Mouse (Mus musculus): ENCODE results near the gene Rtl6.

The Rtl6 gene

DNA sequence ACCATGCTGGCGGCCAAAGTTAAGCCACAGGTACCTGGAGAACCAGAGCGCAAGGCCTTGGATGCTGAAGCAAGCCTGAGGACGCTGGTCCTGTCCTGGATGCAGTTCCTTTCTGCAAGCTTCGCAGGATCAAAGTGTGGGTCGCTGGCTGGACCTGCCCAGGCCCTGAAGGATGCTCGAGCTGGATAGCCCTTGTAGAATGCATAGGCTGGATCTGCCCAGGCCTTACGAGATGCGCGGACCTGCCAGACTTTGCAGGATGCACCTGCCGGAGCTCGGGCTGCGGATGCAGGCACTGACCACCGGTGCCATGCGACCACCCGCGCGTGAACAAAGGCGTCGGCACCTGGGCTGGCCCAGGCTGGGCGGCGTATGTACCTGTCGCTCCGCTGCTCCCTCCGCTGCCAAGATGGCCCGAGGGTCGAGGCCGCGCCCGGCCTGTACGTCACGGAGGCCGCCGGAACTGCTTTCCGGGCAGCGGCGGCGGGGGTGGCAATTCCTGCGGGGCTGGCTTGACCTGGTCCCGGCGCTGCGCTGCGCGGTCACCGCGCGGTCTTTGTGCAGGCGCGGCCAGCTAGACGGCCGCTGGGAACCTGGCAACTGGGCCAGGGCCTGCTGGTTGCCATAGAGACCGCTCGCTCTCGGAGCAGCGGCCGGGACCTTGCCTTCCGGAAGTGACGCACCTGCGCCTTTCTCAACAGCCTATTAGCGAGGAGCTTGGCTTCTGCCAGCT, at the start of gene Rtl6:
Gene Rtl6 (minus strand): TSS at position 635 of the 733 bp plus-strand sequence.
- DNase-seq (ENCODE audit: low read depth, low spot score), result peak; percentile 77

DNA sequence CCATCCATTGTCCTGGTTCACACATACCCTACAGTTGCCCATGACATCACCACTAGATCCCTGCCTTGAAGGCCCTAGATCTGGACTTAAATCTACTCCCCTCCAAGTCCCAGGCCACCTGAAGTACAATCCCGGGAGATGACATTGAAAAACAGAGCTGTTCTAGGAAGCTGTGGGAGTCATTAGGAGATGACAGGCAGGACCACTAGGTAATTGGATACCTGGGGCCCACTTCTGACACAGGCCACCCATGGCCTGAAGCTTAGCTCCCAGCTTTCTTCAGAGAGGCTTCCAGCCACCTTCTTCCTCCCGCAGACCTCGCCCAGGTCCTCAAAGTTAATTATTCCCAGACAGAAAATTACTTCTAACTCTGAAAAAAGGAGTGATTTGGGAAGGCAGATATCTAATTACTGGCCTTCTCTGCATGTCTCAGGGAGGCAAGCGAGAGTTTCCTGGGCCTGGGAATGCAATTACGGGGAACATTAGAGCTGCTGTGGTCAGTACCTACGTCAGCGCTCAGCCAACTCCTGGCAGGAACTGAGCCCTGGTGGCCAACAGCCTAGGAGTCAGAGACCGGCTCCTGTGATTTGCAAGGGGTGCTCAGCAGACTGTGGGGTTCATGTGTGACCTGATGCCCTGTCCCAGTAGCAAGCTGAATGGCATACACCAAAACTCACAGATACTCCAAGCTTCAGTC, 45.8 kb upstream of the Rtl6 start:
- no peak for DNase-seq (ENCODE audit: low read depth, low spot score)

DNA sequence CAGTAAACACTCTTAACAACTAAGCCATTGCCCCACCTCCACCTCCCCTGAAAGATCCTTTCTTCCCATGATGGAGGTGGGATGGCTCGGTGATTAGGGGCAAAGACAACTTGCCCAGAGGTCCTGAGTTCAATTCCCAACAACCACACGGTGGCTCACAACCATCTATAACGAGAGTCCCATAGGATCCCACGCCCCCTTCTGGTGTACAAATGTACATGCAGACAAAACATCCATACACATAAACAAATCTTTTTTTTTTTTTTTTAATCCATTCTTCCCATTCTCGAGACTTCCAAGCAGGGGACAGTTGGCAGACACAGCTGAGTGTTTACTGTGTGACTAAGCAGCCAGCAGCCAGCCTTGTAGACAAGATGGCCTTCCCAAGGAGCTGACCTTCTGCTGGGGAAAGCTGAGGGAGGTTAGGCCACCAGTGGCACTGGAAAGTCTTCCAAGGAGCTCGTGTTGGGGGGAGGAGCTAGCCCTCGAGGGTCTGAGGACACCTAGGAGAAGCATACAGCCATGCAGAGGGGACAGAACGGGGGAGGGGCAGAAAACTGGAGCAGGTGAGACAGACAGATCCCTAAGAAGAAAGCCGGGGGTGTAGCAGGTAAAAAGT, 43.5 kb upstream of the Rtl6 start:
- no peak for DNase-seq (ENCODE audit: low read depth, low spot score)

DNA sequence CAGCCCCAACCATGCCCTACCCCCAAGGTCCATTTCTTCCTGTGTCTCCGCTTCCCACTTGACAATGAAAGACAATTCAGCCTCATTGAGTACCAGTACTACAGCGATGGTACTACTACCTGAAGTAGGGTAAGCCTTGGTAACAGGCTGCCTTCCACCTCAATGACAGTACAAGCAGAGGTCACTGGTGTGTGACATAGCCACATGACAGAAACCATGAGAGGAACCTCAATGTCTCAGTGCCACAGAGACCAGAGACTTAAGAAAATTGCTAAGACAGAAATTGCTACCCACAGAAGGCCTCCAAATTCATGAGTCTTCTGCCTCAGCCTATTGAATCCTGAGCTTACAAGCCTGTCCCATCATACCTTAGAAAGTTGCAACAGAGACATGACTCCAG, 41.3 kb upstream of the Rtl6 start:
- DNase-seq (ENCODE audit: low read depth, low spot score), result no peak

DNA sequence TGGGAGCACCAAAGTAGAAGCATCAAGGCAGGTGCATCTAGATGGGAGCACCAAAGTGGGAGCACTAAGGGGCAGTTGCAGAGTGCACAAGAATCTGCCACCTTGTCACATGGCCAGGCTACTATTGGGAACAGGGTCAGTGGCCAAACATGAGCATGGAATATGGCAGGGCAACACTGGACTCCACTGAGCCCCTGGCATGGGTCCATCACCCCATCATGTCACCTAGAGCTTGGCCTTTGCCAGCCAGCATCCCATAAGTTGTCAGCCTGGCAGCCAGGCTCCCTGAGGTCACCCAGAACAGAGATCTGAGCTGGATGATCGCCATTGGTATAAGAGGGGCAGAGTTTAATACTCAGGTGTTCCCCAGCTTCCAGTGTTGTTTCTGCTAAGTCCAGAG, 40.2 kb upstream of the Rtl6 start:
- DNase-seq (ENCODE audit: low read depth, low spot score), result no peak

DNA sequence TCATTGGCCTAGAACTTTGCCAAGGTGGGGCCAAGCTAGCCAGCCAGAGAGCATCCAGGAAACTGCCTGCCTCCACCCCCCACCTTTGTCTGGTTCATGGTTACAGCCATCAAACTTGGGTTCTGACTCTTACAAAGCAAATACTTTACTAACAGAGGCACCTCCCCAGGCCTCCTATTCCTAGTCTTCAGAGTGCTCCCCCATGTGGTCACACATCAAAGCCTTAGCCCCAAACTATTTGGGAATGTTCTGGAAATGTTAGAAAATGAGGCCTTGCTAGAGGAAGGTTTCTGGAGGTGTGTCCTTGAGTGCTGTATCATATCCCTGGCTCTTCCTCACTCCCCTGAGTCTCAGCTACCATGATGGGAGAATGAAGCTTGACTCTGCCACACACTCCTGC, 39.4 kb upstream of the Rtl6 start:
- no peak for DNase-seq (ENCODE audit: low read depth, low spot score)

DNA sequence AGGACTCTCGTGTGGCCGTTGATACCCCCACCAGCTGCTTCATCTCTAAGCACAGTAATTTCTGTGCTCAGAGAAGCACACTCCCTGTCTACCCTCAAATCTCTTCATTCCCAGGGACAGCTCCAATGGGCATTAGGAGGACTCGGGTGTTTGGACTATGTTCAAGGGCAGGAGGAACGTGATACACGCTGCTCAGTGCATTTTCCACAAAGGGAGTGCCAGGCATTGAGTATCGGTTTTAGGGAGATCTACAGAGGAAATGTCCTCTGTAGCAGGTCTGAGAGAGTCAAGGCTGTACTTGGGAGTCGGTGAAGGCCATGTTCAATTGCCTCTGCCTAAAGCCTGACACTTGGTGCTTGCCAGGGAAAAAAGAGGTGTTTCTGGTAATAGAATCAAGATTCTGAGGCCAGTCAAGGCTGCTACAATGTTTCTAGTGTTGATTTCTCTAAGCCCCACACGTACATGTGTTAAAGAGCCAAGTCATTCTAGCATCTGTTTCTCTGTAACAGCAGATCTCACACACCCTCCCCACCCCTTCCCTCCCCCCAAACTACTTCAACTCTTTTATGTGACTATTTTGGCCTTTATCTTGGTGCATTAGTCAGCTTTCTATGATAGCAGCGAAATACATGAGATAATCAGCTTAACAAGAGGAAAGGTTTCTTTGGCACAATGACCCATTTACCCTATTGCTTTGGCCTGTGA, 37.8 kb upstream of the Rtl6 start:
- DNase-seq (ENCODE audit: low read depth, low spot score), result no peak

DNA sequence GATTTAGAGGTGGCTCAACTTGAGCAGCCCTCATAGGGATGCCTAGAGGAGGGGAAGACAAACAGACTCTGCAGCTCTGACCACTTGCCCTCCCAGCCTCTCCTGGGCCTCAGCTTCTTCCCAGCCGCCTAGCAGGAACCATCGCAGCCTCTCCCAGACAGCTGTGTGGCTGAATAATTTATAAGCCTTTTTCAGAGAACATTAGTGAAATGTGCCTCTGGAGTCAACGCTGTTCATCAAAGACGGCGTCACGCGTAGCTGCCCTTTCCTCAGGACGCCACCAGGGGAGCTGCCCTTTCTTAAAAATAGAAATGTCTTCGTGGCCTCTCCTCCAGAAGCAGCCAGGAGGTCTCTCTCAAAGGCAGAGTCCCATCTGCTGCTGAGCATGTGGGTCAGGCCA, 35.9 kb upstream of the Rtl6 start:
- DNase-seq (ENCODE audit: low read depth, low spot score), result no peak

DNA sequence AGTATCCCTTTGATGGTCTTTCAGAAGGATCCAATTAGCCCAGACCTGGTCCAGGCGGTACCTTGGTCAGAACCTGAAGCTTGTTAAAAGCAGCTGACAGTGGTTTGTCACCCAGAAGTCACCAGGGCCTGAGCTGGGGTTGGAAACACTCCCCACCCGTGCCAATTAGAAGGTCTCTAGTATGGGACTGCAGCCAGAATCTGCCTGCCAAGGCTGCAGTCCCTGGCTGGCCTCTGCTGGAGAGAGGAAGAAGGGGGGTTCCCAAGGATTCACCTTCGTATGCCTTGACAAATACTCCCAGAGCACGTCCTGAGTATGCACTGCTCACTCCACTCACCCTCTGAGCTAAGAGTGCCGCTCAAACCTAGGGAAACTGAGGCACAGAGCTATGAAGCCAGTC, 34.6 kb upstream of the Rtl6 start:
- DNase-seq (ENCODE audit: low read depth, low spot score), result no peak

DNA sequence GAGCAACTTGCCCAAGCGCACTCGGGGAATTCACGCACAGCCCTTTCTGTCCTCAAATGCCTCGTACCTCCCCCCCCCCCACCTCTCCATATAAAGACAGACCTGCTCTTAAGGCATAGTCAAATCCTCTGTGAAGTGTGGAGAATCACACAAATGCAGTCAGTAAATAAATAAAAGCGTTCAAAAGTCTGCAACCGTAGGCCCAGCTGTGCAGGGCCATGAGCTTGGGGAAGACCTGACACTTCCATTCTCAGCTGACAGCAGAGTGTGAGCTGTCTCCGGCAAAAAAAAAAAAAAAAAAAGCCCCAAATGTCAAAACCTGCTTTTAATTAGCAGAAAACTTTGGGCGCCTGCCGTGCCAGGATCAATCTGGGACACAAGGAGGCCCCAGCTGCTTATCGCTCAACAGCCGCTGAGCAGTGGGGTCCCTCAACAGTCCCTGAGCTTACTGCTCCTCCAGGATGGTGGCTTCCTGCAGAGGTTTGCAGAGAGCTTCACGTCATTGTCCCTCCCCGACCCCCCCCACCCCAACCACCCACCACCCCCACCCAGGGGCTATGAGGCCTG, 34.0 kb upstream of the Rtl6 start:
- DNase-seq (ENCODE audit: low read depth, low spot score), result no peak

DNA sequence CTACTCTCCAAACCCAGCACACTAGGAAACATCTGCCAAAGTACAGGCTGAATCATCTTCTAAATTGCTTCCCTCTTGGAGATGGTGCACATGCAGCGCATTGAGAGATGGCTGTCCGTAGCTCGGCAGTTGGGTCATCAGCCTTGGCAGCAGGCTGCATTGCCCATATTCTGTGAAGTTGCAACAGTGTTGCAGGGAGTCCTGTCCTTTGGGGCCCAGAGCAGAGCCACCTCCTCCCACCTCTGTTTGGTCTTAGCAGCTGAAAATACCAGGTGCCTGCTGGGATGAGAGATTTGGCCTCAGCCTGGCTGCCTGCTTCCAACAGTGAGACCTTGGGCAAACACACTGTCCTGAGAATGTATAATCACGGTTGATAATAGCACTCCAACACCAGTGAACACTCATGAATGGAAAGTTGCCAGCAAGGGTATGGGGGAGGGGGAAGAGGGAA, 30.8 kb upstream of the Rtl6 start:
- no peak for DNase-seq (ENCODE audit: low read depth, low spot score)

DNA sequence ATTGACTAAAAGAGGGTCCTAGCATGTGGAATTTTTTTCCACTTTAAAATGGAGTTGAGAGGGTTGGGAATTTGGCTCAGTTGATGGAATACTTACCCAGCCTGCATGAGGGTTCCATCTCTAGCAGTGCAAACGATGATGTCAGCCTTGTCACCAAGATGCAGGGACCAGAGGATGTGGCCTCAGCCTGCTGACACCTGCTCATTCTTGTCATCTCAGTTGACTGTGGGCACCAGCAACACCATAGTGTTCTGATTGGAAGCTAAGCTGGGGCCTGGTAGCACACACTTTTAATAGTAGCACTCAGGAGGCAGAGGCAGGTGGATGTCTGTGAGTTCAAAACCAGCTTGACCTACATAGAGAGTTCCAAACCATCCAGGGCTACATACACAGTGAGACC, 21.0 kb upstream of the Rtl6 start:
- DNase-seq (ENCODE audit: low read depth, low spot score), result no peak

DNA sequence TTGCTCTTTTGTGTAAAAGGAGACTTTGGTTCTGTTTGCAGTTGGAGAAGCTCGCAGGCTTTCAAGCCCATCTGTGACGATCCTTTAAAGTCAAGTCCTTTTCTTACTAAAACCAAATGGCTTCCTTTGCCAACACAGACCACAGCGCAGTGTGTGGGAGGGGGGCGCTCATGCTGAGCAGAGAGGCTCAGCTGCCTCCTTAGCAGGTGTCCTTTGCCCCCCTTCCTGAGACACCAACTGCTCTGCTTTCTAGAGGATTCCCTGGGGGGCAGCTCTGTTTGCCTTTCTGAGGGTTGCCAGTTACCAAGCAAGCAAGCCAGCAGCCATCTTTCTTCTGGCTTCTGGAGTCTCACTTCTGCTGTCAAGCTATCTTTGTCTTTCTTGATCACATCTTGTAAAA, 19.4 kb upstream of the Rtl6 start:
- DNase-seq (ENCODE audit: low read depth, low spot score), result no peak

DNA sequence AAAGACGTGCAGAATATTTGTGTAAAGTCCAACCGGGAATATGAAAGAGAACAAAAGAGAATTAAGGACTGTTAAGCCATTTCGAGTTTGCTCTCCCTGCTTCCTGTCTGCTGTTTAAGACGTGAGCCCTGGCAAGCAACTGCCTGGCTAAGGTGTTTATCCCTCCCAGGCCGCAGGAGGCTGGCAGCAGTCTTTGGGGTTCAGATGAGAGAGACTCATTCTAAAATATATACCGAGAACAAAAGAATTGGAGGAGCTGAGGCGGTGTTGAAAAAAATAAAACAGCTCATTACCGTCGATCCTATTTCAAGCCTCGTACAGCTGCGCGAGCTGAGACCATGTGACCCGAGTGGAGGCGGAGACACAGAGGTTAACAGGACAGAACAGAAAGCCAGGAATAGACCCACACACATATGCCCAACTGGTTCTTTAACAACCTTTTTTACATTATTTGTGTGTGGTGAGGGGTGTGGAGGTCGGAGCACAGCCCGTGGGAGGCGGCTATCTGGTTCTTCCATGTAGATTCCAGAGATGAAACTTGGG, 9.0 kb upstream of the Rtl6 start:
- no peak for DNase-seq (ENCODE audit: low read depth, low spot score)

DNA sequence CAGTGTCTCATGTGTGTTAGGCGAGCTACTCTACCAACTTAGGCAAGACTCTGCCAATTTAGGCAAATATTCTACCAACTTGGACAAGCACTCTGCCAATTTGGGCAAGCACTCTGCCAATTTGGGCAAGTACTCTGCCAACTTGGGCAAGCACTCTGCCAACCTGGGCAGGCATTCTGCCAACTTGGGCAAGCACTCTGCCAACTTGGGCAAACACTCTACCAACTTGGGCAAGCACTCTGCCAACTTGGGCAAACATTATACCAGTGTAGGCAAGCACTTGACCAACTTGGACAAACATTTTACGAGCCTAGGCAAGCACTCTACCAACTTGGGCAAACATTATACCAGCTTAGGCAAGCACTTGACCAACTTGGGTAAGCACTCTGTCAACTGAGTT, 3.9 kb upstream of the Rtl6 start:
- DNase-seq (ENCODE audit: low read depth, low spot score), result no peak

DNA sequence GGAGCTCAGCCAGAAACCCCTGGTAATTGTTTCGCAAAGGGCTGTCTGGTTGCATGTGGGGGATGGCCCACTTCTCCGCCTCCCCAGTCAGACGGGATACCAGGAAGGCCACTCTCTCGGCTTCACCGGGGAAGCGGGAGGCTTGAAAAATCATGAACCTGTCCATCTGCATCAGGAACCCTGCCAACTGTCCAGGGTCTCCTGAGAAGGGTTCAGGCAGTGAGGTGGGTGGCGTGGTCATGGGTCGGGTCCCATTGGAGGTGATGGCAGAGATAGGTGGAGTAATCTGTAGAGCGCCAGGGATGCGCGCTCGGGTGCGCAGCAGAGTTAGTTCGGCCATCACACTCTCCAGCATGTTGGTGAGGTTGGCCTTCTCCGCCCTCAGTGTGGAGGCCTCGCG, 949 bp downstream of the Rtl6 start:
- DNase-seq (ENCODE audit: low read depth, low spot score), result no peak

DNA sequence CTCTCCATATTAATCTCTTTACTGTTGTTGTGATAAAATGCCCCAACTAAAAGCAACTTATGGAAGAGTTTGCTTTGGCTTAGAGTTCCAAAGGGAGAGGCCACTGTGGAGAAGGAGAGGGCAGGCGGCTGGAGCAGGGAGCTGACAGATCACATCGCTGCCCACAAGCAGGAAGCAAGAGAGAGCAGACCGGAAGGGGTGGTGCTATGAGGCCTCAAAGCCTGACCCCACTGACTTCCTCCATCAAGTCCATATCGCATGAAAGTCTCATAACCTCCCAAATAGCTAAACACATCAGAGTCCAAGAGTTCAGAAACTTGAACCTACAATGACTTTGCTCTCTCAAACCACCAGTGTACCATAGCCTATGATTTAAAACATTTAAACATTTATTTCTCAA, 6.6 kb downstream of the Rtl6 start:
- DNase-seq (ENCODE audit: low read depth, low spot score), result no peak

DNA sequence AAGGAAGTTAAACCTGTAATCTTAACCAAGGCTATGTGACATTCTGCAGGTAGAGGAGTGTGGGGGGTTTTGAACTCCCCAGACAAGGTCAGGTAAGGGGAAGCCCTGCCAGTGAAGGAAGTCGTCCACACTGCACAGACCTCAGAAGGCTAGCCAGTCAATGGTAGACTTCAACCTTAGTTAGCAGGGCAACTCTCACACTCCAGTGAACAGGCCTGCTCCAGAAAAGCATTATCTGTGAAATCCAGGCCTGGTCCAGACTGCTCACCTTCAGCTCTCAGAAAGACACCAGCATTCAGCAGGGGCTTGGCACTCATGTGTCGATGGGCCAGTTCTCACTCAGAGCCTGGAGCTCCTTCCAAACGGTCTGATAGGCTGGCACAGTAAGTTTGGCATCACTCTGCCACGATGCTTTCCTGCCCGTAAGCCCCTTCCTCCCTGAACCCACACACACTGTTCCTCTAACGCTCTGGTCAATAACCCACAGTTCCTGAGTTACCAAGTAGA, 8.3 kb downstream of the Rtl6 start:
- DNase-seq (ENCODE audit: low read depth, low spot score), result no peak

DNA sequence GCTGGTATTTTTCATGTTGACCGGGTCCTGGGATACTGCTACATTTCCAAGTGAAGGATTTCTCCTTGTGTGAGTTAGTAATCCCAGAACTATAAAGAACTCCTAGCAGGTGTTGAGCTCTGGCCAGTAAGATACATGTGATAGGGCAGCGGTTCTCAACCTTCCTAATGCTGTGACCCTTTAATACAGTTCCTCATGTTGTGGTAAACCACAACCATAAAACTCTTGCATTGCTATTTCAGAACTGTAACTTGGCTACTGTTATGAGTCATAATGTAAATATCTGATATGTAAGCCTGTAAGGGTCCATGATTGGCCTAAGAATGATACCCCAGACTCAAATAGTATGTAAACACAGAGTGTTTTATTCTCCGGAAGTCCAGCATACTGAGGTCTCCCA, 11.6 kb downstream of the Rtl6 start:
- DNase-seq (ENCODE audit: low read depth, low spot score), result no peak

DNA sequence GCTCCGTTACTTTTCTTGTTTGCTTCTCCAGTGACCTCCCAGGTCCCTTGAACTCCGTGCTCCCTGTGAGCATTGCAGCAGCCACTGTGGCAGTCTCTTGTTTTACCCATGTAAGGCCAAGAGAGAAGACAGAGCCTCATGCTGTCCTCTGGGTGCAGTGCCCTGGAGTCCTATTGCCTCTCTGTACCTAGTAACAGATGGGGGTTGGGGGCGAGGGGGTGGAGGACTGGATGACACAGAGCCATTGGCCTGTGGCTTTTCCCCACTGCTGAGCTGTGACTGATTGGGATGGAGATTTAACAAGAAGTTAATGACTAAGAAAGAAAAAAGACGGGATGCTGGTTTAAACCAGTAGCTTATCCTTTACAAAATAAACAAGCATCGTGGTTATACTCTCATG, 16.4 kb downstream of the Rtl6 start:
- DNase-seq (ENCODE audit: low read depth, low spot score), result no peak

DNA sequence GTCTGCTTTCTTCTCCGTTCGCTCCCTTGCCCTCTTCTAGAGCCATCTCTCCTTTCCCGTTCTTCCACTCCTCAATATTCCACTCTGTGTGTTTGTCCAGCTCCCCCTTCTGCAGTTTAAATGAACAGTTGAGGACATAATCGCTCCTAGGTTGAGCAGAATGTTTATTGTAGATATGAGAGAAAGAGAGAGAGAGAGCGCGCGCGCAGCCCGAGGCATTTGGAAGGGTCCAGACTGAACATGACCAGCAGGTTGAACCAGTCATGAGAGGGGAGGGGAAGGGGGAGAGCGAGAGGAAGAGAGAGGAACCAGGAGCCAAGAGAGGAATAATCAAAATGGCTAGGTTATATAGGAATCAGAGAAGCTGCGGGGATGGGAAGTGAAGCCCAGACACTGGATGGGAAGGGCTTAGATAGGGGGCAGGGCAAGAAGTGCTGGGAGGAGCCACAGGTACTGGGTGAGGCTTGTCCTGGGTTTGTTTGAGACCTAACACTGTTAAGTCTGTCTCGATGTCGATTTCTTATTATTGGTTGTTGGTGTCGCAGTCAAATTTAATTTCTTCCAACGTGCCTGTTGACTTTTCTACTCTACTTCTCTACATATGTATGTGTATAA, 18.5 kb downstream of the Rtl6 start:
- no peak for DNase-seq (ENCODE audit: low read depth, low spot score)
